Mouse (Mus musculus) bone marrow, adult 2 months (tissue): ENCODE results near the gene Gm21970.

Source experiments
- CTCF ChIP-seq: fragments of 200-500 bp; IDR thresholded peaks from 2 replicates; pipeline ENCODE4 v1.5.1; 2011; ENCODE audit warnings: low read length, control low read depth; ENCODE audit not compliant: control insufficient read depth, insufficient read depth
- POLR2A ChIP-seq: fragments of 200-500 bp; IDR thresholded peaks from 2 replicates; pipeline ENCODE4 v1.6.1; 2011; ENCODE audit warnings: low read depth, mild to moderate bottlenecking, control low read depth, low read length, borderline replicate concordance; ENCODE audit not compliant: control insufficient read depth

- TF ChIP-seq CTCF (no peak), POLR2A (no peak)
Observed at GRCm38 (mm10) chr16:91442446-91442845, 50.9 kb downstream of the Gm21970 start.
